Mouse (Mus musculus): ENCODE measurements around the gene Mthfd1l. TPM values are rescaled to one million over a fixed set of nuclear protein-coding genes. Genes with fewer than 3 reads are reported as not detected.

Mthfd1l gene
- polyA plus RNA-seq, 1 experiment: 45.9 TPM

GRCm38 (mm10) chr10:4047666-4048065, 74.7 kb downstream of the Mthfd1l start:
- Histone ChIP-seq H3K4me3 (no peak overlapping the region), H3K27me3 (ENCODE audit: control insufficient read depth, insufficient read depth, insufficient read length) (no peaks in the 10 kb centered on the region), H3K36me3 (ENCODE audit: control insufficient read depth, insufficient read depth) (peaks cover 59% of the 10 kb centered on the region), H3K4me2 (ENCODE audit: low read depth) (no peak overlapping the region), H3K79me2 (ENCODE audit: control insufficient read depth, insufficient read depth) (no peaks in the 10 kb centered on the region), H3ac (ENCODE audit: control insufficient read depth, insufficient read length) (no peak overlapping the region)
- no peak for TF ChIP-seq MAX (IDR thresholded peaks at IDR 0.05; ENCODE audit: low read depth)
- TF ChIP-seq E2F4 (IDR thresholded peaks at IDR 0.05; ENCODE audit: insufficient read depth): no peak
- TF ChIP-seq MYOD1 (IDR thresholded peaks at IDR 0.05; ENCODE audit: control insufficient read depth in 1 of 3, insufficient read length in 2 of 3, low read depth in 2 of 3): no peak
- TF ChIP-seq TCF12 (IDR thresholded peaks at IDR 0.05; ENCODE audit: insufficient read depth, poor library complexity, severe bottlenecking): no peak
- TF ChIP-seq USF1 (IDR thresholded peaks at IDR 0.05; ENCODE audit: low read depth): no peak
- TF ChIP-seq MYOG (IDR thresholded peaks at IDR 0.05; ENCODE audit: control insufficient read depth in 1 of 3, insufficient read depth in 1 of 3, insufficient read length in 2 of 3, low read depth in 2 of 3): no peak
- TF ChIP-seq REST (IDR thresholded peaks at IDR 0.05; ENCODE audit: insufficient read depth, insufficient read length): no peak
- no peak for TF ChIP-seq TCF3 (IDR thresholded peaks at IDR 0.05; ENCODE audit: insufficient read length, low read depth)
- no peak for TF ChIP-seq POLR2A (IDR thresholded peaks at IDR 0.05; ENCODE audit: insufficient read length, low read depth)
- no peak for TF ChIP-seq CEBPB (IDR thresholded peaks at IDR 0.05; ENCODE audit: insufficient read depth, poor library complexity, severe bottlenecking)
- no peak for TF ChIP-seq SRF (IDR thresholded peaks at IDR 0.05; ENCODE audit: control insufficient read depth, insufficient read length, low read depth)
- no peak for TF ChIP-seq POLR2AphosphoS2 (IDR thresholded peaks at IDR 0.05; ENCODE audit: insufficient read length, low read depth)

- H3K36me3 ChIP-seq (ENCODE audit: control insufficient read depth, insufficient read depth): peaks cover 46% of the 10 kb centered on the region
- H3K79me2 ChIP-seq (ENCODE audit: control insufficient read depth, insufficient read depth): no peaks in the 10 kb centered on the region
- H3ac ChIP-seq (ENCODE audit: control insufficient read depth, insufficient read length): no peak overlapping the region
- no peak overlapping the region for H3K4me2 ChIP-seq (ENCODE audit: low read depth)
- no peaks in the 10 kb centered on the region for H3K27me3 ChIP-seq (ENCODE audit: control insufficient read depth, insufficient read depth, insufficient read length)
- no peak overlapping the region for H3K4me3 ChIP-seq
- no peak for TF ChIP-seq POLR2AphosphoS2 (IDR thresholded peaks at IDR 0.05; ENCODE audit: insufficient read length, low read depth)
- no peak for TF ChIP-seq E2F4 (IDR thresholded peaks at IDR 0.05; ENCODE audit: insufficient read depth)
- TF ChIP-seq MYOD1 (IDR thresholded peaks at IDR 0.05; ENCODE audit: control insufficient read depth in 1 of 3, insufficient read length in 2 of 3, low read depth in 2 of 3): no peak
- TF ChIP-seq CEBPB (IDR thresholded peaks at IDR 0.05; ENCODE audit: insufficient read depth, poor library complexity, severe bottlenecking): no peak
- no peak for TF ChIP-seq USF1 (IDR thresholded peaks at IDR 0.05; ENCODE audit: low read depth)
These were observed 77.3 kb downstream of the Mthfd1l start for GRCm38 (mm10) chr10:4050236-4050635.

DNA sequence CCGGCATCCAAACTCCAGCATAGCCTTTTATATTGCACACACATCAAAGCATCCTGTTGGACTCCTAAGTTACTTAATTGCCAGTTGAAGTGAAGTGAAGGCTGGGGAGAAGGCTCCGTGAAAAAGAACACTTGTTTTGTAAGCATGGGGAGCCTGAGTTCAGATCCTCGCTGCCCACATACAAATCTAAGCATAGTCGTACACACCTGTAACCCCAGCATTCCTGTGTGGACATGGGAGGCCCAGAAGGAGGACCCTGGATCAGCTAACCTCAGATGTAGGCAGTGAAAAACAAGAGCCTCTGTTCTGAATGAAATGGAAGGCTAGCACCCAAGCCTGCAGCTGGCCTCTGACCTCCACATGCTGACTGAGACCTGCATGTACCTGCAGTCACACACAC, 79.8 kb downstream of the Mthfd1l start:
- no peak for TF ChIP-seq POLR2A (IDR thresholded peaks at IDR 0.05; ENCODE audit: insufficient read length, low read depth)
- Histone ChIP-seq H3K79me2 (ENCODE audit: control insufficient read depth, insufficient read depth) (no peaks in the 10 kb centered on the region), H3K4me2 (ENCODE audit: low read depth) (no peak overlapping the region), H3K36me3 (ENCODE audit: control insufficient read depth, insufficient read depth) (peaks cover 47% of the 10 kb centered on the region), H3K27me3 (ENCODE audit: control insufficient read depth, insufficient read depth, insufficient read length) (no peaks in the 10 kb centered on the region), H3ac (ENCODE audit: control insufficient read depth, insufficient read length) (no peak overlapping the region), H3K4me3 (no peak overlapping the region)

GRCm38 (mm10) chr10:4053278-4054061, 80.6 kb downstream of the Mthfd1l start:
- Histone ChIP-seq H3K4me2 (ENCODE audit: low read depth) (no peak overlapping the region), H3K36me3 (ENCODE audit: control insufficient read depth, insufficient read depth) (peaks cover 46% of the 10 kb centered on the region), H3K79me2 (ENCODE audit: control insufficient read depth, insufficient read depth) (no peaks in the 10 kb centered on the region), H3K27me3 (ENCODE audit: control insufficient read depth, insufficient read depth, insufficient read length) (no peaks in the 10 kb centered on the region), H3ac (ENCODE audit: control insufficient read depth, insufficient read length) (no peak overlapping the region), H3K4me3 (no peak overlapping the region)
- TF ChIP-seq TCF12 (IDR thresholded peaks at IDR 0.05; ENCODE audit: insufficient read depth, poor library complexity, severe bottlenecking) (no peak), POLR2A (IDR thresholded peaks at IDR 0.05; ENCODE audit: insufficient read length, low read depth) (no peak), MYOG (IDR thresholded peaks at IDR 0.05; ENCODE audit: control insufficient read depth in 1 of 3, insufficient read depth in 1 of 3, insufficient read length in 2 of 3, low read depth in 2 of 3) (no peak), E2F4 (IDR thresholded peaks at IDR 0.05; ENCODE audit: insufficient read depth) (no peak), MAX (IDR thresholded peaks at IDR 0.05; ENCODE audit: low read depth) (no peak), CEBPB (IDR thresholded peaks at IDR 0.05; ENCODE audit: insufficient read depth, poor library complexity, severe bottlenecking) (no peak), SRF (IDR thresholded peaks at IDR 0.05; ENCODE audit: control insufficient read depth, insufficient read length, low read depth) (no peak), POLR2AphosphoS2 (IDR thresholded peaks at IDR 0.05; ENCODE audit: insufficient read length, low read depth) (no peak), TCF3 (IDR thresholded peaks at IDR 0.05; ENCODE audit: insufficient read length, low read depth) (no peak), REST (IDR thresholded peaks at IDR 0.05; ENCODE audit: insufficient read depth, insufficient read length) (no peak)

DNA sequence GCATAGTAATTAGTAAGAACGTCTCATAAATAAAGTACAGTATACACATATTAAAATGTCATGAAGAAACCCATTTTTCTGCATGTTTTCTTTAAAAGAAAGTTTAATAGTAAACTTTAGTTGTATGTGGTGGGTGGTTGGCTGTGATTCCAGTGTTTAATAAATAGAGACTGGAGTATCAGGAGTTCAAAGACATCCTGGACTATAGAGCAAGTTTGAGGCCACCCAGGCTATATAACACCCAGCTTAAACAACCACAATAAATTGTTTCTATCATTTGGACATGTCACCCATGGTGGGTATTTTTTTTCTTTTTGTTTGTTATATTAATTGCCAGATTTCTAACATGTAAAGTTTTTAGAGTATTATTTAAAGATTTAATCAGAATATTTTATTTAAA, 81.7 kb downstream of the Mthfd1l start:
- peaks cover 38% of the 10 kb centered on the region for H3K36me3 ChIP-seq (ENCODE audit: control insufficient read depth, insufficient read depth)
- no peaks in the 10 kb centered on the region for H3K79me2 ChIP-seq (ENCODE audit: control insufficient read depth, insufficient read depth)
- H3K4me2 ChIP-seq (ENCODE audit: low read depth): no peak overlapping the region
- TF ChIP-seq MYOG (IDR thresholded peaks at IDR 0.05; ENCODE audit: control insufficient read depth in 1 of 3, insufficient read depth in 1 of 3, insufficient read length in 2 of 3, low read depth in 2 of 3): no peak
- TF ChIP-seq CEBPB (IDR thresholded peaks at IDR 0.05; ENCODE audit: insufficient read depth, poor library complexity, severe bottlenecking): no peak
- TF ChIP-seq TCF12 (IDR thresholded peaks at IDR 0.05; ENCODE audit: insufficient read depth, poor library complexity, severe bottlenecking): no peak
- no peak for TF ChIP-seq POLR2AphosphoS2 (IDR thresholded peaks at IDR 0.05; ENCODE audit: insufficient read length, low read depth)
- no peak for TF ChIP-seq SRF (IDR thresholded peaks at IDR 0.05; ENCODE audit: control insufficient read depth, insufficient read length, low read depth)
- no peak for TF ChIP-seq USF1 (IDR thresholded peaks at IDR 0.05; ENCODE audit: low read depth)
- TF ChIP-seq E2F4 (IDR thresholded peaks at IDR 0.05; ENCODE audit: insufficient read depth): no peak
- no peak for TF ChIP-seq POLR2A (IDR thresholded peaks at IDR 0.05; ENCODE audit: insufficient read length, low read depth)
- TF ChIP-seq MYOD1 (IDR thresholded peaks at IDR 0.05; ENCODE audit: control insufficient read depth in 1 of 3, insufficient read length in 2 of 3, low read depth in 2 of 3): no peak
- no peak for TF ChIP-seq TCF3 (IDR thresholded peaks at IDR 0.05; ENCODE audit: insufficient read length, low read depth)
- TF ChIP-seq MAX (IDR thresholded peaks at IDR 0.05; ENCODE audit: low read depth): no peak
- TF ChIP-seq REST (IDR thresholded peaks at IDR 0.05; ENCODE audit: insufficient read depth, insufficient read length): no peak
- no peak overlapping the region for H3ac ChIP-seq (ENCODE audit: control insufficient read depth, insufficient read length)
- no peak overlapping the region for H3K4me3 ChIP-seq
- H3K27me3 ChIP-seq (ENCODE audit: control insufficient read depth, insufficient read depth, insufficient read length): no peaks in the 10 kb centered on the region

Data from myocyte (in vitro differentiated cells).